Mouse (Mus musculus) erythroblast, adult 5-6 weeks (primary cell): ENCODE measurements around the gene Prpsap1. TPM values are rescaled to one million over a fixed set of nuclear protein-coding genes. Genes with fewer than 3 reads are reported as not detected.
"Not testable (repeated sequence)": the region's sequence is repeated elsewhere in the genome, so short reads cannot be mapped to it uniquely, and the experiment has no call there.

Source experiments
- ATAC-seq: replicated peaks from 2 replicates; pipeline ENCODE4 v1.8.0; 2016; ENCODE audit warnings: moderate number of reproducible peaks, mild to moderate bottlenecking, moderate TSS enrichment, inconsistent platforms; ENCODE audit not compliant: poor library complexity, low FRiP score, severe bottlenecking
- total RNA-seq, 2 experiments: library from RNA; stranded (forward) in 1 of 2; stranded (reverse) in 1 of 2; fragments of 150-400 nt in 1 of 2; fragments of 200-764, 138-1000 nt in 1 of 2; gene quantifications; 2 replicates each; pipeline versions ENCODE4 v1.2.3 to v1.2.4; 2015 to 2017; ENCODE audit warnings: low replicate concordance in 2 of 2

Prpsap1 gene
- total RNA-seq, 2 experiments from 2014 or later, result 11.1 to 14.1 TPM

DNA sequence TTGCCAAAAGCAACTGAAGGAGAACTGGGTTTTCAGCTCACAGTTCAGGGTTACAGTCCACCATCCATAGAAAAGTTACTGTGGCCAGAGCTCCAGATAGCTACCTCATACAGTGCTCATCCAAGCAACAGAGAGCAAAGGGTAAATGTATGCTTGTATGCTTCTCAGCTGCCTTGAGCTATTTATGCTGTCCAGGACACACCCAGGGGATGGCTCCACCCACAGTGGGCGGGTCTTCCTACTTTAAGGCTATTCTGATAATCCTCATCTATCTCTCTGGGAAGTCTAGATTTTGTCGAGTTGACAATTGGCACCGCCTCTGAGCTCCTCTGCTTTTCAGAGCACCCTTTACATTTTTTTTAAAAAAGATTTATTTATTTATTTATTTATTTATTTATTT, 27.1 kb upstream of the Prpsap1 start:
- ATAC-seq, result peak; percentile 87

DNA sequence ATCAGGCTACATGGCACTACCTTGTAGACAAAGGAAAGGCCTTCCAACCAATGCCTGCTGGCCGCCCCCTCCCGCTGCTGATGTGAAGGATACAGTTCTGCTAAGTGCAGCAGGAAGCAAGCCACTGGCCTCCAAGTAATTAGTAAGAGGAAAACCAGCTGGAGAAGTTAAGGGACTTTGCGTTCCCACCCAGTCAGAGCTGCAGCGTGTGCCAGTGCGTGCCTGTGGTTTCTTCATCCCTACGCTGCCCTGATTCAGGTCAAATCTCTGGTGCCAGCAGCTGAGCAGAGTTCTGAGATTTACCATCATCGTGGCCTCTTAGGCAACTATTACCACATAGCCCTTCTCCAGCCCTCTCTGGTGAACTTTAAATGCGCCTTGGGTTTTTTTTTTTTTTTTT, 24.5 kb upstream of the Prpsap1 start:
- no peak for ATAC-seq

DNA sequence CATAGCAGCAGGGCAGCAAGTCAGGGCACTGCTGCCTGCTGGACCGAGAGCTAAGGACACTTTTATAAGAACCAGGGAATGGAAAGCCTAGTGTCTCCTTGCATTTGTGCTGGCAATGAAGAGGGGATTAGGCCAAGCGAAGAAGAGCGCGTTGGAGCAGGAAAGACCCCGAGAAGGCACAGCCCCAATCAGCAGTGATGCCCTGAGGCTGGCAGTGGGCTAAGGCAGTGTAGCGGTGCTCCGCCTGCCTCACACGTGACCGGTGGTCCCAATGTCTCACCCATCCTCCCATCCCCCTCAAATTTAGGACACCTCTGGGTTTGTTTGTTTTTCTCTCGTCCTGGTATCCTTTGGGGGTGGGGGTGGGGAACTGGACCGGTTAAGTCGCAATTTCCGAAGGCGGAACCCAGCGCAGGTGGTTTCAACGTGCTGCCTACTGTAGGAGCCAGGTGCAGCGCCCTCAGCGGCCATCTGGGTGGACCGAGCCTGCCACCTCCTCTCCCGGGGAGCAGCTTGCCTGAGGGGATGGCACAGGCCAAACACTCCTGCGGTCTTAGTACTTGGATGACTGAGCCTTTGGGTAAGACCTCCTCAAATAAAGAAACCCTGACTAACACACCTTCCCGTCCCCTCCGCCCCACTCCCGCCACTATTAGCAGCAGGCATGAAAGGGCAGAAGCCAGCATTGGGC, 21.5 kb upstream of the Prpsap1 start:
- ATAC-seq, result no peak

- ATAC-seq, result no peak
Observed at GRCm38 (mm10) chr11:116513531-116514038, 19.6 kb upstream of the Prpsap1 start.

GRCm38 (mm10) chr11:116512987-116513386, 19.0 kb upstream of the Prpsap1 start:
- ATAC-seq, result no peak

- ATAC-seq, result no peak
Observed at GRCm38 (mm10) chr11:116512154-116512553, 18.2 kb upstream of the Prpsap1 start.

DNA sequence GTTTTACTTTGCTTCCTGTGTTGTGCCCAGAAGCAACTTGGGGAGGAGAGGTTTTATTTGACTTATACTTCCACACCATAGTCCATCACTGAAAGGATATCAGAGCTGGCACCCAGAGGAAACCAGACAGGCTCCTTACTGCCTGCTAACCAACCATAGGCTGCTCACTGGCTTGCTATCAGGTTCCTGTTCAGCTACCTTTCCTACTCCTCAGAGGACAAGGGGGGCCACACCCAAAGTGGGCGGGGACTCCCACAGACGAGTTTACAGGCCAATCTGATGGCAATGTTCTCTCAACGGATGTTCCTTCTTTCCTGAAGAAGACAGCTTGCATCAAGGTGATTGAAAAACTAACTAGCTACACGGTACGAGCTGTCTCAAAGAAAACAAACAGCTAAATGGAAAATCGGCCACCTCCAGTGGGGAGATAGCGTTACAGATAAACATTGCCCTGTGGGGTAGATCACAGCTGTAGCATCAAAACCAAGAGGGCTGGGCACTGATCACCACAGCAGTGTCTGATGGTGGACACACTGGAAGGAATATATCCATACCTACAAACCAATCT, 17.4 kb upstream of the Prpsap1 start:
- peak; percentile 77 for ATAC-seq

DNA sequence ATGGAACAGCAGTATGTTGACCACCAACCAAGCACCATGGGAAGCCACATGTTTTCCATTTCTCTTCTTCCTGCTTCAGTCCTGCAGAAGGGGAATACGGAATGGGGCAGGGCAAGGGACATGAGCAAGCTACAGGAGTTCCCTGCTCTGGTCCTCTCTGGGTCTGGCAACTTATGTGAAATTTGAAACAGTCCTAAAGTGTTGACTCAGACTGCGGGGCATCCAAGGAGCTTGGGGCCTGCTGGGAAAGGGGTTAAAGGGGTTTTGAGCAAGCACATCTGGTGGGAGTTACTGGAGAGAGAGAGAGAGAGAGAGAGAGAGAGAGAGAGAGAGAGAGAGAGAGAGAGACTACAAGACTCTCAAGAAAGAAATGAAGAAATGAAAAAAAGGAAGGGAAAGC, 14.7 kb upstream of the Prpsap1 start:
- no peak for ATAC-seq

DNA sequence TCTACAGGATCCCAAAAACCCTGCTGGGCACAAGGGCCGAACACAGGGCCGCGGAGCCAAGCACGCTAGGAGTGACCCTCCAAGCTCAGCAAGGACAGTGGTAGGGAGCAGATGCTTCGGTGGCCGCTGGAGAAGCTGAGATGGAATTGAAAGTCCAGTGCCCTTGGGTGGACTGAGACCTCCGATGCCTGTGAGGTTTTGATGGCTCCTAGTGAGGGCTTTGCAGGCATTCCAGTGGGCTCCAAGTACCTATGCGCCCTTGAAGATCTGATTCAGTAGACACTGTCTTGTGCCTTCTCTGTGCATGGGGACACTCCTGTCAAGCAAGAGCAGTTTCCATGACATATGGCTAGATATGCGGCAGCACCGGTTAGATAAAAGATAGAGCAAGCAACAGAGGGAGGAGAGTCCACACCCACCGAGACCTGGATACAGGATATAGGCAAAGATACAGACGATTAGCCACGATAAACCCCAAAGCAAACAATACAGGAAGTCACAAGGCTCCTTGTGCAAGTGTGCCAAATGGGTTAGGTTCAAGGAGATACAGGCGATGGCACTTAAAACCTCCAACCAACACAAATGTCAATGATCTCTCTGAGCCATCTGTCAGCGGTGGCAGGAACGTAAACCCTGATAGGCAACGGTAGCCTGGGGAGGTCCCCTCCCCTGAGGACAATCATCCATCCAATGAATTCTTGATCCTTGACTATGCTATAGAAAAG, 12.3 kb upstream of the Prpsap1 start:
- peak; percentile 81 for ATAC-seq

DNA sequence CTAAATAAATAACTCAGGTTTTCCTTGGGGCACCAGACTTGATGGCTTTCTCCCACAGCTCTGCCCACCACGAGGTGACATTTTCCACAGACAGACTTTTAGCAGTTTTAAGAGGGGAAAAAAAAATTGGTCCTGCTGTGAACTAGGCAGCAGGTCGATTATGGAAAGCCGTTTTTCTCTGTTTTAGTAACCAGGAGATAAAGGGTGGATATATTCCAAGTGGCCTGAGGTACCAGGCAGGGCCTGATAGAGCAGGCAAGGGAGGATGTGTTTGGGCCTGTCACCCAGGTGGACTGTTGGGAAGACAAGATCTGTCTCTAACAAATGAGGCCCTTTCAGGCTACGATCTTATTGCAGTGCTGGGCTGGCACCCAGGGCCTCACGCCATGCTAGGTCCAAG, 11.6 kb upstream of the Prpsap1 start:
- peak; percentile 31; the same call in 1 of the 2 replicates for ATAC-seq

DNA sequence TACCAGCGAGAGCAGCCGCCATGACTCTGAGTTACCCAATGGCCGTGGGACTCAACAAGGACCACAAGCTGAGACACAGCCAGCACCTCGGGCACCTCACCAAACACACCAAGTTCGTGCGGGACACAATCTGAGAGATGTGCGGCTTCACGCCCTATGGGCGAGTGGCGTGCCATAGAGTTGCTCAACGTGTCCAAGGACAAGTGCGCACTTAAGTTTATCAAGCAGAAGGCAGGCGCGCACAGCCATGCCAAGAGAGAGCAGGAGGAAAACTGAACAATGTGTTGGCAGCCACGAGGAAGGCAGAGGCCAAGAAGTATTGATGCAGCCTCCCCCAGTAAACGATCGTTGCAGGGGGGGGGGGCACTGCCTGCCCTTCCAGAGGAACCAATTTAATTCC, 10.5 kb upstream of the Prpsap1 start:
- ATAC-seq, result no peak

GRCm38 (mm10) chr11:116501005-116501746, 7.2 kb upstream of the Prpsap1 start:
- peak; percentile 79 for ATAC-seq

DNA sequence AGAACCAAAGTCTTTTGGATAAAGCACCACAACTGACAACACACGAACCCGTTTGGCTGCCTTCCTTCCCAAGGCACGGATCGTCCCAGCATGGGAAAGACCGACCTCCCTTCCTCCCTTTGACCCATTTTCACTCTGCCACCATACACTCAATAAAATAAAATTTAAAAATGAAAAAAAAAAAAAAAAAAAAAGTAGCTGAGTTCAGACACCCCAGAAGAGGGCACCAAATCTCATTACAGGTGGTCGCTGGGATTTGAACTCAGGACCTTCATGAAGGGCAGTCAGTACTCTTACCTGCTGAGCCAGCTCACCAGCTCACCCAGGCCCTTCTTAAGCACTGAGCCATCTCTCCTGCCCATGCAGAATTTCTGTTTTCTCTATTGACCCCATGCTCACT, 5.0 kb upstream of the Prpsap1 start:
- no peak for ATAC-seq

- no peak for ATAC-seq
Observed at GRCm38 (mm10) chr11:116498596-116498995, 4.6 kb upstream of the Prpsap1 start.

- ATAC-seq, result no peak
Observed at GRCm38 (mm10) chr11:116497313-116497712, 3.3 kb upstream of the Prpsap1 start.

DNA sequence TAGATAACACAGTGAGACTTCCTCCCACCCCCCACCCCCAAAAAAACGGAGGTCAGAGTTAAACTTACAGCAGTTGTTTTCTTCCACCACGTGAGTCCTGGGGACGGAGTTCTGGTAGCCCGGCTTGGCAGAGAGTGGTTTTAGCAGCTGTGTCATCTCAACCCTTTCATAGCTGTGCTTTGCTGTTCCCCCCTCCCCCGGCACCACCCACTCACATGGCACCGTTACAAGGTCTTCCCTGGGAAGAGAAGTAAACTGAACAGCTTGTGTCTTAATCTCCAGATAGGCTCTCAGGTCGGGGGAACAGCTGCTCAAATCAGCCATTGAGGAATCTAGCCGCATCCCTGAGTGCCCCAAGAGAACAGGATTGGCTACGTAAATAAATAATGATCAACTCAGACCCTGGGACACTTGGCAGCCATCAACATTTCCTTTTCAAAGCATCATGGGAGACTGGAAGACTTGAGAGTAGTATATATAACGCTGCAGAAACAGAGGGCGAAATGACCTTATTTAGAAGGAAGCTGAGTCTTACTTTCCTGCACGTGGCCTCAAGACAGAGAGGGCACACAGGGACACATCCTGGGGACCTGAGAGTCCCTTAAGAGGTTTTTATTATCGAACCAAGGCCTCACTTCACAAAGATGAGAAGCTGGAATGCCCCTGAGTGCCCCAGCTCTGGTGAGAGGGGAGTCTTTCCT, 622 bp upstream of the Prpsap1 start:
- no peak for ATAC-seq

GRCm38 (mm10) chr11:116493191-116493590, 811 bp downstream of the Prpsap1 start:
- no peak for ATAC-seq

DNA sequence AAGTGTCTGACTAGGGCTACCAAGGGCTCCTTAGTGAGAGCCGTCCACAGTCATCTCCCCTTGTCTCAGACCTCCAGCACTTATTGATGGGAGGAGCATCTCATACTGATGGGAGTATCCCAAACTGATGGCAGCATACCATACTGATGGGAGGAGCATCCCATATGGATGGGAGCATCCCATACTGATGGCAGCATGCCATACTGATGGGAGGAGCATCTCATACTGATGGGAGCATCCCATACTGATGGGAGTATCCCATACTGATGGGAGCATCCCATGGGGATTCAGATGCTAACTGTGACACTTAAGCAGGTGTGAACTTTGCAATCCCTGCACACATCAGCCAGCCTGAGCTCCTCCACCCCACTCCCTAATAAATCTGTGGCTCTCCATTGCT, 1.5 kb downstream of the Prpsap1 start:
- not testable (repeated sequence) for ATAC-seq

DNA sequence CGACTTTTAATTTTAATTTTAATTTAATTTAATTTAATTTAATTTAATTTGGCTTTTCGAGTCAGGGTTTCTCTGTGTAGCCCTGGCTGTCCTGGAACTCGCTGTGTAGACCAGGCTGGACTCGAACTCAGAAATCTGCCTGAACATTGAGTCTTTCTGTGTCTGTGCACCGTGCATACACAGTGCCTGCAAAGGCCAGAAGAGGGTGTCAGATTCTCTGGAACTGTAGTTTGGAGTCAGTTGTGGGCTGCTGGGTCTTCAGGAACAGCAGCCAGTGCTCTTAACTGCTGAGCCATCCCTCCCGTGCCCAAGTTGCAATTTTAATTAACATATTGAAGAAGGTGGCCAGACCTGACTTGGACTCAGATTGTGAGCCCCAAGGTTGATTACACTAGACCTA, 2.7 kb downstream of the Prpsap1 start:
- ATAC-seq, result no peak
